Mouse (Mus musculus): ENCODE measurements around the gene Zfp575. TPM values are rescaled to one million over a fixed set of nuclear protein-coding genes. Genes with fewer than 3 reads are reported as not detected.
"Not testable (repeated sequence)": the region's sequence is repeated elsewhere in the genome, so short reads cannot be mapped to it uniquely, and the experiment has no call there.

Zfp575 gene
- polyA plus RNA-seq, 1 experiment from 2014 or later, result 1.2 TPM

- H3K9me3 ChIP-seq (ENCODE audit: control insufficient read depth, low read length), result no peaks in the 10 kb centered on the region
- WGBS, result 43% methylated on average over 13 of the region's 13 CpGs
- H3K4me3 ChIP-seq (ENCODE audit: low read depth, low read length), result no peak overlapping the region
- no peak overlapping the region for H3K27ac ChIP-seq (ENCODE audit: low read depth, low read length)
- H3K27me3 ChIP-seq (ENCODE audit: control insufficient read depth, insufficient read depth, low read length), result no peaks in the 10 kb centered on the region
- no peaks in the 10 kb centered on the region for H3K4me1 ChIP-seq (replicated peaks; ENCODE audit: control insufficient read depth, insufficient read depth, low read length)
- H3K36me3 ChIP-seq (ENCODE audit: control insufficient read depth, insufficient read depth, low read length), result no peaks in the 10 kb centered on the region
- H3K9ac ChIP-seq (ENCODE audit: low read depth, low read length), result no peak overlapping the region
- DNase-seq (ENCODE audit: low spot score) (no peak), ATAC-seq (ENCODE audit: low FRiP score) (no peak)
- no peak overlapping the region for H3K4me2 ChIP-seq (replicated peaks; ENCODE audit: low read depth, low read length)
These were observed 32.4 kb upstream of the Zfp575 start for GRCm38 (mm10) chr7:24619671-24620397.

DNA sequence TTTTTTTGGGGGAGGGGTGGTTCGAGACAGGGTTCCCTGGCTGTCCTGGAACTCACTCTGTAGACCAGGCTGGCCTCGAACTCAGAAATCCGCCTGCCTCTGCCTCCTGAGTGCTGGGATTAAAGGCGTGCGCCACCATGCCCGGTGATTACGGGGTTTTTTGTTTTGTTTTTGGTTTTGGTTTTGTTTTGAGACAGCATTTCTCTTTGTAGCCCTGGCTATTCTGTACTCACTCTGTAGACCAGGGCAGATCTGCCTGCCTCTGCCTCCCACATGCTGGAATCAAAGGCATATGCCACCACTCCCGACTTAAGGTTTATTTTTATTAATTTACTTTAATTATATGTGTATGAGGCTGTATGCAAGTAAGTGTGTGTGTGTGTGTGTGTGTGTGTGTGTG lies 30.9 kb upstream of the Zfp575 start:
- H3K36me3 ChIP-seq (ENCODE audit: control insufficient read depth, insufficient read depth, low read length); H3K4me3 ChIP-seq (ENCODE audit: low read depth, low read length); H3K4me2 ChIP-seq (replicated peaks; ENCODE audit: low read depth, low read length); H3K27me3 ChIP-seq (ENCODE audit: control insufficient read depth, insufficient read depth, low read length); ATAC-seq (ENCODE audit: low FRiP score); H3K27ac ChIP-seq (ENCODE audit: low read depth, low read length); DNase-seq (ENCODE audit: low spot score); H3K9me3 ChIP-seq (ENCODE audit: control insufficient read depth, low read length); H3K9ac ChIP-seq (ENCODE audit: low read depth, low read length); H3K4me1 ChIP-seq (replicated peaks; ENCODE audit: control insufficient read depth, insufficient read depth, low read length): not testable (repeated sequence)
- 94% methylated on average over 8 of the region's 8 CpGs for WGBS

DNA sequence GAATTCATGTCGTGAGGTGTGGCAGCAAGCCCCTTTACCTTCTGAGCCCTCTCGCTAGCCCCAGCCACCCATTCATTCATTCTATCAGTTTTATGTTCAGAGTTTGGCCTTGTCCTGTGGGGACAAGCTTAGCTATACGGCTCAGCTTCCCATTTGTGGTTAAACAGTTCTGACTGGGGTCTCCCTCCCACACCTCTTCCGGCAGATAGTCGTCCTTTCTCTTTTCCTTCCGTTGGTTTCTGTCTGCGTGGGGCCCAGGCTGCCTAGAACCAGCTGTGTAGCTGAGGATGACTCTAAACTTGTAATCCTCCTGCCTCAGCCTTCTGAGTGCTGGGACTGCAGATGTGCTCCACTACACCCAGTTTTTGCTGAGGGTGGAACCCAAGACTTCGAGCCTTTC lies 30.3 kb upstream of the Zfp575 start:
- ATAC-seq (ENCODE audit: low FRiP score) (no peak), DNase-seq (ENCODE audit: low spot score) (no peak)
- Histone ChIP-seq H3K9ac (ENCODE audit: low read depth, low read length) (no peak overlapping the region), H3K4me3 (ENCODE audit: low read depth, low read length) (no peak overlapping the region), H3K36me3 (ENCODE audit: control insufficient read depth, insufficient read depth, low read length) (no peaks in the 10 kb centered on the region), H3K9me3 (ENCODE audit: control insufficient read depth, low read length) (no peaks in the 10 kb centered on the region), H3K4me1 (replicated peaks; ENCODE audit: control insufficient read depth, insufficient read depth, low read length) (no peaks in the 10 kb centered on the region), H3K27ac (ENCODE audit: low read depth, low read length) (no peak overlapping the region), H3K27me3 (ENCODE audit: control insufficient read depth, insufficient read depth, low read length) (peaks cover 9% of the 10 kb centered on the region), H3K4me2 (replicated peaks; ENCODE audit: low read depth, low read length) (no peak overlapping the region)
- 80% methylated on average over 8 of the region's 8 CpGs for WGBS

DNA sequence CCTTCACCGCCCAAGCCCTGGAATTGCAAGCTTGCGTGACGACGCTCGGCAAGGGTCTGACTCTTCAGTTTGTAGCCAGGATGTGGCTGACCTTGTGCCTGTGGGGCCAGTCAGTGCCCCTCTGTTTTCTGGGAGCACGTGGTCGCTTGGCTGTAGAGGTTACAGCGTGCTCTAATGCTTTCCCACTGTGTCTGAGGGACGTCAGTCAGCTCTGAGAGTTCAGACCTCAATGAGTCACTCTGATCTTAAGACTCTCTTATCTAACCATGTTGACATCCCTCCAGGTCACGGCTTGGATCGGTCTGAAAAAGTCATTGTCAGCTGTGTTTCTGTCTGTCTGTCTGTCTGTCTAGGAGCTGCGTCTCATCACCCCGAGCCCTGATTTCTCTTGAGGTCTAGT lies 27.4 kb upstream of the Zfp575 start:
- H3K27me3 ChIP-seq (ENCODE audit: control insufficient read depth, insufficient read depth, low read length), result peaks cover 36% of the 10 kb centered on the region
- ATAC-seq (ENCODE audit: low FRiP score) (no peak), DNase-seq (ENCODE audit: low spot score) (no peak)
- H3K4me2 ChIP-seq (replicated peaks; ENCODE audit: low read depth, low read length), result no peak overlapping the region
- no peak overlapping the region for H3K4me3 ChIP-seq (ENCODE audit: low read depth, low read length)
- H3K4me1 ChIP-seq (replicated peaks; ENCODE audit: control insufficient read depth, insufficient read depth, low read length), result peaks cover 6% of the 10 kb centered on the region
- WGBS, result 72% methylated on average over 13 of the region's 13 CpGs
- no peak overlapping the region for H3K27ac ChIP-seq (ENCODE audit: low read depth, low read length)
- H3K36me3 ChIP-seq (ENCODE audit: control insufficient read depth, insufficient read depth, low read length), result no peaks in the 10 kb centered on the region
- no peak overlapping the region for H3K9ac ChIP-seq (ENCODE audit: low read depth, low read length)
- no peaks in the 10 kb centered on the region for H3K9me3 ChIP-seq (ENCODE audit: control insufficient read depth, low read length)

DNA sequence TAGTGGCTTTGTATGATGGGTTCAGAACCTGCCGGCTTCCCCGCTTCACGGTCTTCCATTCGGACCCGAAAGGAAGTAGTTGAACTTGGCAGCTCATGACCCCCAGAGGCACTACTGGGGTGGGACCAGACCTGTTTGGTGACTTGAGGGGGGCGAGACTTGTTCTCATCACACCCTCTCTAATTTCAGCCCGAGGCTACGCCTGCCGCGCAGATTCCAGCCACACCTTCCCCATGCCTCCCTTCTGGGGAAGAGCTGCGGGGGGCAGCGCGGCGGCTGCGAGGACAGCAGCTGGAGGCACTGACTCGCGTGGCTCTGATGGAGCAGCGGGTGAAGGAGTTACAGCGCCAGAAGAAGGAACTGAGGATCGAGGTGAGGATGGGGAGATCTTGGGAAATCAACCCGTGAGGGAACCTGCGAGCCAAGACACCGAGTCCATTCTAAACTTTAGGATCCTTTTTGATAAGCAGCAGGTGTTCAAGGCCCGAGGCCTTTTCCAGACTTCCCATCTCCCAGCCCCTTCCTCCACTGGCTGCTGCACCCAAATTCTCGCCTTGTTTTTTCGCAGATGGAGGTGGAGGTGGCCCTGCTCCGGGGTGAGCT lies 25.0 kb upstream of the Zfp575 start:
- 4% methylated on average over 27 of the region's 27 CpGs for WGBS
- H3K9me3 ChIP-seq (ENCODE audit: control insufficient read depth, low read length), result no peaks in the 10 kb centered on the region
- H3K36me3 ChIP-seq (ENCODE audit: control insufficient read depth, insufficient read depth, low read length), result no peaks in the 10 kb centered on the region
- peak overlapping the region; percentile 13 for H3K4me2 ChIP-seq (replicated peaks; ENCODE audit: low read depth, low read length)
- no peak overlapping the region for H3K9ac ChIP-seq (ENCODE audit: low read depth, low read length)
- H3K27ac ChIP-seq (ENCODE audit: low read depth, low read length), result no peak overlapping the region
- H3K4me3 ChIP-seq (ENCODE audit: low read depth, low read length), result 0 out of 2 replicates have a peak overlapping the region, but pooled peaks have one; percentile 8
- DNase-seq (ENCODE audit: low spot score) (peak; percentile 41), ATAC-seq (ENCODE audit: low FRiP score) (no peak)
- peaks cover 41% of the 10 kb centered on the region for H3K27me3 ChIP-seq (ENCODE audit: control insufficient read depth, insufficient read depth, low read length)
- peaks cover 6% of the 10 kb centered on the region for H3K4me1 ChIP-seq (replicated peaks; ENCODE audit: control insufficient read depth, insufficient read depth, low read length)

GRCm38 (mm10) chr7:24611709-24612108 lies 24.3 kb upstream of the Zfp575 start:
- Histone ChIP-seq H3K36me3 (ENCODE audit: control insufficient read depth, insufficient read depth, low read length) (no peaks in the 10 kb centered on the region), H3K9ac (ENCODE audit: low read depth, low read length) (no peak overlapping the region), H3K27me3 (ENCODE audit: control insufficient read depth, insufficient read depth, low read length) (peaks cover 41% of the 10 kb centered on the region), H3K4me3 (ENCODE audit: low read depth, low read length) (no peak overlapping the region), H3K4me1 (replicated peaks; ENCODE audit: control insufficient read depth, insufficient read depth, low read length) (peaks cover 6% of the 10 kb centered on the region), H3K4me2 (replicated peaks; ENCODE audit: low read depth, low read length) (no peak overlapping the region), H3K9me3 (ENCODE audit: control insufficient read depth, low read length) (no peaks in the 10 kb centered on the region), H3K27ac (ENCODE audit: low read depth, low read length) (no peak overlapping the region)
- no peak for ATAC-seq (ENCODE audit: low FRiP score)
- no peak for DNase-seq (ENCODE audit: low spot score)
- 15% methylated on average over 7 of the region's 7 CpGs for WGBS

GRCm38 (mm10) chr7:24610879-24611494 lies 23.5 kb upstream of the Zfp575 start:
- ATAC-seq (ENCODE audit: low FRiP score) (peak; percentile 64), DNase-seq (ENCODE audit: low spot score) (peak; percentile 83)
- Histone ChIP-seq H3K9me3 (ENCODE audit: control insufficient read depth, low read length) (no peaks in the 10 kb centered on the region), H3K4me2 (replicated peaks; ENCODE audit: low read depth, low read length) (peak overlapping the region; percentile 44), H3K27ac (ENCODE audit: low read depth, low read length) (no peak overlapping the region), H3K27me3 (ENCODE audit: control insufficient read depth, insufficient read depth, low read length) (peaks cover 41% of the 10 kb centered on the region), H3K4me3 (ENCODE audit: low read depth, low read length) (peak overlapping the region; percentile 30), H3K36me3 (ENCODE audit: control insufficient read depth, insufficient read depth, low read length) (no peaks in the 10 kb centered on the region), H3K4me1 (replicated peaks; ENCODE audit: control insufficient read depth, insufficient read depth, low read length) (peaks cover 6% of the 10 kb centered on the region), H3K9ac (ENCODE audit: low read depth, low read length) (no peak overlapping the region)
- under 1% methylated on average over 36 of the region's 36 CpGs for WGBS

DNA sequence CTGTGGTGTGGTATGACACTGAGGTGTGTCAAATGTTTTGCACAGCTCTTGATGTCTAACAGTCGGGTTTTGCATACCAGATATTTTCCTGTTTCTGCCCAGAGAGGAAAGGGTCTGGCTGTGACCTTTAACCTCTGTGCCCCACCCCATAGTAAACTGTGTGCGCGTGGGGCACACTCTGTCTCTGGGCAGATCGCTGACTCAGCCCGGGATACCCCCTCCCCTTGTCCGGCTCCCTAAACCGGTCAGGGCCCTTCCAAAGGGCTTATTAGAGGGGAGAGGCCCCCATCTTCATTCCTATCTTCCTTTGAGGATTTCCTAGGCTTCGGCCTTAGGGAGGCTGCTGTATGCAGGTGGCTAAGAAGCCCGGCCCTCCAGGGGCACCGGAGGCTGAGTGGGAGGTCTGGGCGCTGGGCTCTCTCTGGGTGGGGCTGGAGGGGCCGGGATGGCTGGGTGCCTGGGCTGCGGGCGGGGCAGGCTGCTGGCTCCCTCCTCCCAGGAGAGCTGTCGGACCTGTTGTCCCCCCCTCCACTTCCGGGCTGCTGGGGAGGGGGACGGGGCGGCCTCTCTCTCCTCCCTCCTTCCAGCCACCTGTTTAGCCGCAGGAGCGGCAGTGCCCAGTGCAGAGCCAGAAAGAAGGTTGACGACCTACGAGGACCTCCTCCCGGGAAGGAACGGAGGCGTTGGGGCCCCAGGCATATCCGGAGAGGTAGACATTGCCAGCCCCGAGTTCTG lies 22.9 kb upstream of the Zfp575 start, which contains the start of gene Phldb3:
TSS of gene Phldb3 (plus strand) at position 620 of the 735 bp plus-strand sequence.
- no peak within 1 kb of the TSS for H3K9ac ChIP-seq (ENCODE audit: low read depth, low read length)
- peaks cover 6% of the 10 kb centered on the region for H3K4me1 ChIP-seq (replicated peaks; ENCODE audit: control insufficient read depth, insufficient read depth, low read length)
- no peaks in the 10 kb centered on the region for H3K36me3 ChIP-seq (ENCODE audit: control insufficient read depth, insufficient read depth, low read length)
- no peak within 1 kb of the TSS for H3K27ac ChIP-seq (ENCODE audit: low read depth, low read length)
- H3K9me3 ChIP-seq (ENCODE audit: control insufficient read depth, low read length), result no peaks in the 10 kb centered on the region
- H3K4me3 ChIP-seq (ENCODE audit: low read depth, low read length), result peak within 1 kb of the TSS; percentile 30
- 2% methylated on average over 27 of the region's 27 CpGs for WGBS
- H3K4me2 ChIP-seq (replicated peaks; ENCODE audit: low read depth, low read length), result peak within 1 kb of the TSS; percentile 44
- no peak for ATAC-seq (ENCODE audit: low FRiP score)
- peaks cover 41% of the 10 kb centered on the region for H3K27me3 ChIP-seq (ENCODE audit: control insufficient read depth, insufficient read depth, low read length)
- DNase-seq (ENCODE audit: low spot score), result no peak
